Mouse (Mus musculus): ENCODE results near the gene Lrrc15. TPM values are rescaled to one million over a fixed set of nuclear protein-coding genes. Genes with fewer than 3 reads are reported as not detected.

Gene Lrrc15
- polyA plus RNA-seq, 1 experiment from 2014 or later, result 0.46 TPM

GRCm38 (mm10) chr16:30302686-30303085 is 19.6 kb upstream of the Lrrc15 start:
- 90% methylated on average over 6 of the region's 6 CpGs for WGBS

GRCm38 (mm10) chr16:30299711-30300277 is 16.7 kb upstream of the Lrrc15 start:
- Histone ChIP-seq H3K4me1 (replicated peaks) (no peaks in the 10 kb centered on the region), H3K4me3 (no peak overlapping the region), H3K27ac (replicated peaks) (no peak overlapping the region), H3K36me3 (no peaks in the 10 kb centered on the region), H3K27me3 (peaks cover 12% of the 10 kb centered on the region), H3K4me2 (no peak overlapping the region), H3K9ac (no peak overlapping the region), H3K9me3 (no peaks in the 10 kb centered on the region)
- ATAC-seq (ENCODE audit: low read depth), result no peak
- WGBS, result 74% methylated on average over 10 of the region's 10 CpGs

More at GRCm38 (mm10) chr16:30302686-30303085, 19.6 kb upstream of the Lrrc15 start:
- H3K9ac ChIP-seq, result no peak overlapping the region
- peaks cover 34% of the 10 kb centered on the region for H3K27me3 ChIP-seq
- H3K4me2 ChIP-seq, result no peak overlapping the region
- H3K9me3 ChIP-seq, result no peaks in the 10 kb centered on the region
- no peaks in the 10 kb centered on the region for H3K4me1 ChIP-seq (replicated peaks)
- ATAC-seq (ENCODE audit: low read depth), result no peak
- no peak overlapping the region for H3K4me3 ChIP-seq
- H3K36me3 ChIP-seq, result no peaks in the 10 kb centered on the region
- no peak overlapping the region for H3K27ac ChIP-seq (replicated peaks)

GRCm38 (mm10) chr16:30297450-30297849 is 14.4 kb upstream of the Lrrc15 start:
- no peak overlapping the region for H3K9ac ChIP-seq
- H3K27me3 ChIP-seq, result peaks cover 5% of the 10 kb centered on the region; the same call in 1 of the 2 replicates
- H3K36me3 ChIP-seq, result no peaks in the 10 kb centered on the region
- no peak overlapping the region for H3K4me3 ChIP-seq
- no peaks in the 10 kb centered on the region for H3K4me1 ChIP-seq (replicated peaks)
- H3K4me2 ChIP-seq, result no peak overlapping the region
- 87% methylated on average over 7 of the region's 7 CpGs for WGBS
- no peak for ATAC-seq (ENCODE audit: low read depth)
- no peaks in the 10 kb centered on the region for H3K9me3 ChIP-seq
- no peak overlapping the region for H3K27ac ChIP-seq (replicated peaks)

GRCm38 (mm10) chr16:30296601-30297275 is 13.7 kb upstream of the Lrrc15 start:
- ATAC-seq (ENCODE audit: low read depth), result no peak
- H3K4me2 ChIP-seq, result no peak overlapping the region
- no peaks in the 10 kb centered on the region for H3K36me3 ChIP-seq
- H3K9me3 ChIP-seq, result no peaks in the 10 kb centered on the region
- no peak overlapping the region for H3K9ac ChIP-seq
- 85% methylated on average over 11 of the region's 11 CpGs for WGBS
- no peak overlapping the region for H3K27ac ChIP-seq (replicated peaks)
- peaks cover 5% of the 10 kb centered on the region; the same call in 1 of the 2 replicates for H3K27me3 ChIP-seq
- H3K4me1 ChIP-seq (replicated peaks), result no peaks in the 10 kb centered on the region
- no peak overlapping the region for H3K4me3 ChIP-seq

- no peak for ATAC-seq (ENCODE audit: low read depth)
- H3K27me3 ChIP-seq, result no peaks in the 10 kb centered on the region
- H3K4me2 ChIP-seq, result no peak overlapping the region
- no peaks in the 10 kb centered on the region for H3K4me1 ChIP-seq (replicated peaks)
- no peak overlapping the region for H3K9ac ChIP-seq
- WGBS, result 90% methylated on average over 7 of the region's 7 CpGs
- no peaks in the 10 kb centered on the region for H3K36me3 ChIP-seq
- H3K4me3 ChIP-seq, result no peak overlapping the region
- no peak overlapping the region for H3K27ac ChIP-seq (replicated peaks)
- H3K9me3 ChIP-seq, result no peaks in the 10 kb centered on the region
Measured at GRCm38 (mm10) chr16:30295106-30295505, 12.1 kb upstream of the Lrrc15 start.

- no peaks in the 10 kb centered on the region for H3K36me3 ChIP-seq
- H3K9ac ChIP-seq, result no peak overlapping the region
- H3K4me1 ChIP-seq (replicated peaks), result no peaks in the 10 kb centered on the region
- H3K27me3 ChIP-seq, result peaks cover 12% of the 10 kb centered on the region; the same call in 1 of the 2 replicates
- WGBS, result 65% methylated on average over 6 of the region's 6 CpGs
- H3K9me3 ChIP-seq, result no peaks in the 10 kb centered on the region
- H3K4me2 ChIP-seq, result no peak overlapping the region
- no peak for ATAC-seq (ENCODE audit: low read depth)
- H3K27ac ChIP-seq (replicated peaks), result no peak overlapping the region
- no peak overlapping the region for H3K4me3 ChIP-seq
Measured at GRCm38 (mm10) chr16:30290436-30290835, 7.4 kb upstream of the Lrrc15 start.

GRCm38 (mm10) chr16:30285701-30286100 is 2.6 kb upstream of the Lrrc15 start:
- peaks cover 59% of the 10 kb centered on the region for H3K27me3 ChIP-seq
- peaks cover 21% of the 10 kb centered on the region for H3K4me1 ChIP-seq (replicated peaks)
- no peak overlapping the region for H3K4me3 ChIP-seq
- 0 out of 2 replicates have a peak, but pooled peaks have one; percentile 2 for ATAC-seq (ENCODE audit: low read depth)
- no peak overlapping the region for H3K4me2 ChIP-seq
- no peaks in the 10 kb centered on the region for H3K36me3 ChIP-seq
- no peaks in the 10 kb centered on the region for H3K9me3 ChIP-seq
- 63% methylated on average over 4 of the region's 4 CpGs for WGBS
- no peak overlapping the region for H3K27ac ChIP-seq (replicated peaks)
- no peak overlapping the region for H3K9ac ChIP-seq

- H3K4me1 ChIP-seq (replicated peaks), result peaks cover 23% of the 10 kb centered on the region
- H3K27me3 ChIP-seq, result peaks cover 64% of the 10 kb centered on the region
- peak; percentile 53 for ATAC-seq (ENCODE audit: low read depth)
- H3K4me3 ChIP-seq, result peak overlapping the region; percentile 14
- WGBS, result under 1% methylated on average over 15 of the region's 15 CpGs
- no peaks in the 10 kb centered on the region for H3K9me3 ChIP-seq
- H3K27ac ChIP-seq (replicated peaks), result no peak overlapping the region
- H3K36me3 ChIP-seq, result no peaks in the 10 kb centered on the region
- H3K9ac ChIP-seq, result peak overlapping the region; percentile 50; the same call in 1 of the 2 replicates
- H3K4me2 ChIP-seq, result peak overlapping the region; percentile 56
Measured at GRCm38 (mm10) chr16:30283743-30284337, 784 bp upstream of the Lrrc15 start.

GRCm38 (mm10) chr16:30280676-30281297 is 2.3 kb downstream of the Lrrc15 start:
- H3K4me2 ChIP-seq, result no peak overlapping the region
- no peaks in the 10 kb centered on the region for H3K36me3 ChIP-seq
- no peak overlapping the region for H3K4me3 ChIP-seq
- 7% methylated on average over 4 of the region's 4 CpGs for WGBS
- H3K27me3 ChIP-seq, result peaks cover 55% of the 10 kb centered on the region
- H3K9ac ChIP-seq, result no peak overlapping the region
- H3K9me3 ChIP-seq, result no peaks in the 10 kb centered on the region
- H3K4me1 ChIP-seq (replicated peaks), result peaks cover 27% of the 10 kb centered on the region
- no peak overlapping the region for H3K27ac ChIP-seq (replicated peaks)
- ATAC-seq (ENCODE audit: low read depth), result no peak

GRCm38 (mm10) chr16:30278406-30278805 is 4.7 kb downstream of the Lrrc15 start:
- H3K4me2 ChIP-seq, result no peak overlapping the region
- peaks cover 16% of the 10 kb centered on the region for H3K4me1 ChIP-seq (replicated peaks)
- peaks cover 33% of the 10 kb centered on the region for H3K27me3 ChIP-seq
- no peak overlapping the region for H3K27ac ChIP-seq (replicated peaks)
- WGBS, result 66% methylated on average over 11 of the region's 11 CpGs
- H3K4me3 ChIP-seq, result no peak overlapping the region
- H3K36me3 ChIP-seq, result no peaks in the 10 kb centered on the region
- no peak for ATAC-seq (ENCODE audit: low read depth)
- no peaks in the 10 kb centered on the region for H3K9me3 ChIP-seq
- no peak overlapping the region for H3K9ac ChIP-seq

GRCm38 (mm10) chr16:30275558-30276340 is 7.3 kb downstream of the Lrrc15 start:
- peaks cover 17% of the 10 kb centered on the region for H3K4me1 ChIP-seq (replicated peaks)
- no peak overlapping the region for H3K27ac ChIP-seq (replicated peaks)
- no peak overlapping the region for H3K4me3 ChIP-seq
- no peak overlapping the region for H3K9ac ChIP-seq
- H3K36me3 ChIP-seq, result no peaks in the 10 kb centered on the region
- H3K9me3 ChIP-seq, result no peaks in the 10 kb centered on the region
- ATAC-seq (ENCODE audit: low read depth), result no peak
- peaks cover 6% of the 10 kb centered on the region; the same call in 1 of the 2 replicates for H3K27me3 ChIP-seq
- H3K4me2 ChIP-seq, result no peak overlapping the region
- WGBS, result 79% methylated on average over 15 of the region's 15 CpGs

Data from neural tube, embryonic 13.5 days (tissue).